Mouse (Mus musculus): ENCODE data around the gene Raet1e.

GRCm38 (mm10) chr10:22302344-22303057 is 144.1 kb downstream of the Raet1e start:
- TF ChIP-seq POLR2A (IDR thresholded peaks at IDR 0.05; ENCODE audit: low read depth, low read length), result peak; percentile 50; the same call in 1 of the 2 replicates
- TF ChIP-seq PAX5 (IDR thresholded peaks at IDR 0.05; ENCODE audit: low read length), result no peak
- no peak for TF ChIP-seq CTCF (conservative IDR thresholded peaks at IDR 0.05 in 1 of 2, IDR thresholded peaks at IDR 0.05 in 1 of 2; ENCODE audit: low read depth in 2 of 2, low read length in 2 of 2)
- TF ChIP-seq ETS1 (conservative IDR thresholded peaks at IDR 0.05; ENCODE audit: low read depth, low read length), result peak; percentile 50; the same call in 1 of the 2 replicates
- peak; percentile 77 for TF ChIP-seq ELF1 (IDR thresholded peaks at IDR 0.05; ENCODE audit: low read depth, low read length)
- no peak for TF ChIP-seq POLR2AphosphoS2 (IDR thresholded peaks at IDR 0.05; ENCODE audit: low read depth, low read length)
- TF ChIP-seq ZNF384 (IDR thresholded peaks at IDR 0.05; ENCODE audit: low read depth, low read length), result peak; percentile 85

Measured in CH12.LX (cell line).